In the genomic region with DNA sequence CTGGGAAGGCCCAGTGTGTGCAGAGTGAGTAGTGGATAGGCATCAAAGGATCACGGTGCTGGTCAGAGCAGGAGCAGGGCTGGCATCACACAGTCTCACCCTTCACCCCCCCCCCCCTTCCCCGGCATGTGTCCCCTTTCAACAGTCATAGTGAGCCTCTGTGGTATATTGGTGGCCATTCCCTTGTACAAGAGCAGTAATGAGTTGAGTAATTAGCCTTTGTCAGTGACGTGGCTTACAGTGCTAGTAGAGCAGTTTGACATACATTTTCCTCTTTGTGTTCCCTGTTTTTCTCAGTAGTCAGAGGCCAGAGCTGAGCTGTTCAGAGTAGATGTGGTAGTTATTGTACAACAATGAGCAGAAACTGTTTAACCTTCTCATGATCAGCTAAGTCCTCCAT, we compare ENCODE assay signal across 26 mouse cellular contexts. TPM values are rescaled to one million over a fixed set of nuclear protein-coding genes. Genes with fewer than 3 reads are reported as not detected.
DNase-seq lines count a peak whose midpoint lies in the region; ATAC-seq lines count a peak whose summit lies in the region.
"Had no signal": no experiment of that assay in that cellular context is flagged by ENCODE, and none has a peak within 500 bp of the region (broad histone marks: within the 10 kb centered on the region; RNA-seq: fewer than 3 reads in every experiment).

No protein-coding gene starts in this region.

- H3K4me2 ChIP-seq in hindbrain, embryonic 16.5 days (ENCODE audit: low read length) = no peak overlapping the region
- H3K4me2 ChIP-seq in liver, embryonic 11.5 days = no peak overlapping the region
- H3K4me2 ChIP-seq: embryonic facial prominence, embryonic 13.5 days; embryonic facial prominence, embryonic 15.5 days; forebrain, embryonic 12.5 days had no signal

- no peaks in the 10 kb centered on the region for H3K27me3 ChIP-seq in megakaryocyte, embryonic 14.5 days (replicated peaks)
- no peaks in the 10 kb centered on the region for H3K27me3 ChIP-seq in hindbrain, embryonic 16.5 days (replicated peaks; ENCODE audit: control insufficient read depth, insufficient read depth, low read length)
- H3K27me3 ChIP-seq in liver, embryonic 11.5 days (replicated peaks; ENCODE audit: control insufficient read depth, insufficient read depth, low read length) = no peaks in the 10 kb centered on the region
- H3K27me3 ChIP-seq: embryonic facial prominence, embryonic 13.5 days; embryonic facial prominence, embryonic 15.5 days; forebrain, embryonic 12.5 days; Patski had no signal

- no peak overlapping the region for H3K9ac ChIP-seq in hindbrain, embryonic 16.5 days (ENCODE audit: low read depth, low read length)
- no peak overlapping the region for H3K9ac ChIP-seq in liver, embryonic 11.5 days (ENCODE audit: low read depth, low read length)
- H3K9ac ChIP-seq: embryonic facial prominence, embryonic 13.5 days; embryonic facial prominence, embryonic 15.5 days; forebrain, embryonic 12.5 days had no signal

- H3K9me3 ChIP-seq in megakaryocyte, embryonic 14.5 days = no peaks in the 10 kb centered on the region
- no peaks in the 10 kb centered on the region for H3K9me3 ChIP-seq in hindbrain, embryonic 16.5 days (ENCODE audit: control insufficient read depth, low read length)
- no peaks in the 10 kb centered on the region for H3K9me3 ChIP-seq in liver, embryonic 11.5 days (ENCODE audit: control insufficient read depth, low read length)
- H3K9me3 ChIP-seq: embryonic facial prominence, embryonic 13.5 days; embryonic facial prominence, embryonic 15.5 days; forebrain, embryonic 10.5 days; forebrain, embryonic 12.5 days; G1E had no signal

- peaks cover 2% of the 10 kb centered on the region for H3K36me3 ChIP-seq in megakaryocyte, embryonic 14.5 days (replicated peaks; ENCODE audit: low read length)
- no peaks in the 10 kb centered on the region for H3K36me3 ChIP-seq in hindbrain, embryonic 16.5 days (ENCODE audit: control insufficient read depth, insufficient read depth, low read length)
- H3K36me3 ChIP-seq in liver, embryonic 11.5 days (ENCODE audit: control insufficient read depth, insufficient read depth, low read length) = no peaks in the 10 kb centered on the region
- H3K36me3 ChIP-seq: embryonic facial prominence, embryonic 13.5 days; embryonic facial prominence, embryonic 15.5 days; forebrain, embryonic 10.5 days; forebrain, embryonic 12.5 days; G1E had no signal

- no peak for DNase-seq in liver, embryonic 11.5 days (ENCODE audit: low spot score)
- no peak for DNase-seq in spleen, adult 18-20 months
- DNase-seq: adrenal gland, adult 8-10 months; adrenal gland, postnatal 14 days; adrenal gland, postnatal 36 days; B cell, adult 2 months; cerebellum, adult 11-12 months; cerebellum, adult 2 months; cerebellum, adult 9-11 months; cerebellum, postnatal 14 days; cerebellum, postnatal 36 days; embryo, embryonic 11 days had no signal

- no peak overlapping the region for H3K27ac ChIP-seq in hindbrain, embryonic 16.5 days (ENCODE audit: low read depth, low read length)
- no peak overlapping the region for H3K27ac ChIP-seq in liver, embryonic 11.5 days (ENCODE audit: low read depth, low read length)
- H3K27ac ChIP-seq: embryonic facial prominence, embryonic 13.5 days; embryonic facial prominence, embryonic 15.5 days; forebrain, embryonic 10.5 days; forebrain, embryonic 12.5 days had no signal

- no peak for ATAC-seq in megakaryocyte, adult 5-6 weeks (ENCODE audit: poor library complexity, severe bottlenecking)
- peak; percentile 34 for ATAC-seq in CD4-positive, CD25-positive, alpha-beta regulatory T cell, adult 4 months
- peak; percentile 46 for ATAC-seq in activated CD4-positive, CD25-positive, alpha-beta regulatory T cell, adult 4 months
- ATAC-seq in hindbrain, embryonic 16.5 days = no peak
- ATAC-seq in liver, embryonic 11.5 days (replicated peaks; ENCODE audit: low FRiP score) = no peak
- ATAC-seq: forebrain, embryonic 14.5 days; forebrain, embryonic 16.5 days; Patski had no signal

- peaks cover 32% of the 10 kb centered on the region for H3K4me1 ChIP-seq in megakaryocyte, embryonic 14.5 days
- no peaks in the 10 kb centered on the region for H3K4me1 ChIP-seq in hindbrain, embryonic 16.5 days (ENCODE audit: control insufficient read depth, insufficient read depth, low read depth, low read length)
- no peaks in the 10 kb centered on the region for H3K4me1 ChIP-seq in liver, embryonic 11.5 days (replicated peaks; ENCODE audit: control insufficient read depth, insufficient read depth, low read length)
- H3K4me1 ChIP-seq: forebrain, embryonic 10.5 days; forebrain, embryonic 12.5 days had no signal

- H3K4me3 ChIP-seq in megakaryocyte, embryonic 14.5 days (replicated peaks) = peak overlapping the region; percentile 25
- no peak overlapping the region for H3K4me3 ChIP-seq in hindbrain, embryonic 16.5 days (ENCODE audit: low read length)
- H3K4me3 ChIP-seq in liver, embryonic 11.5 days (ENCODE audit: low read depth, low read length) = no peak overlapping the region
- H3K4me3 ChIP-seq: embryonic facial prominence, embryonic 13.5 days; embryonic facial prominence, embryonic 15.5 days; erythroblast, embryonic 14.5 days; forebrain, embryonic 10.5 days; forebrain, embryonic 12.5 days had no signal

- WGBS in hindbrain, embryonic 16.5 days = 74% methylated on average over 3 of the region's 3 CpGs
- WGBS in liver, embryonic 11.5 days = 79% methylated on average over 3 of the region's 3 CpGs

RNA-seq across cellular contexts. Expression of a gene that starts 54.7 kb away (rescaled TPM):
- 212 and 383 TPM in 2 replicates for polyA plus RNA-seq in megakaryocyte, embryonic 14.5 days (2012; ENCODE audit: insufficient read depth, low replicate concordance)
- total RNA-seq in megakaryocyte, adult 5-6 weeks (2015) = 14.5 and 17.5 TPM in 2 replicates
- 10.7 and 12.8 TPM in 2 replicates for total RNA-seq in megakaryocyte, adult 5-6 weeks (2017)
- polyA plus RNA-seq in CD4-positive, CD25-positive, alpha-beta regulatory T cell, adult 4 months (2017; shearing (Covaris generic)) = 10 to 100 TPM; 56.0 to 63.1 TPM
- polyA plus RNA-seq in activated CD4-positive, CD25-positive, alpha-beta regulatory T cell, adult 4 months (2017; shearing (Covaris generic)) = 10 to 100 TPM; 31.7 to 46.6 TPM
- polyA plus RNA-seq in hindbrain, embryonic 16.5 days (2015; fragmentation: Nextera tagmentation; extraction: Ambion mirVana) = 29.7 and 38.7 TPM in 2 replicates
- polyA plus RNA-seq in liver, embryonic 11.5 days (2014; fragmentation: Nextera tagmentation; extraction: Ambion mirVana) = 24.8 and 25.8 TPM in 2 replicates

Comparison
In these comparisons a context has a peak if more than half of its experiments do, and no peak if none do; other contexts are left out.
1. ATAC-seq: peak in CD4-positive, CD25-positive, alpha-beta regulatory T cell, adult 4 months (single experiment) and activated CD4-positive, CD25-positive, alpha-beta regulatory T cell, adult 4 months (single experiment); none in megakaryocyte, adult 5-6 weeks (single experiment), hindbrain, embryonic 16.5 days (single experiment) and liver, embryonic 11.5 days (single experiment).